Mouse (Mus musculus) kidney, adult 2 months (tissue): Measurements from ENCODE around the gene Pgm5.

ENCODE experiments used
- CTCF ChIP-seq: fragments of 200-500 bp; conservative IDR thresholded peaks from 2 replicates; pipeline ENCODE4 v1.5.1; 2011; ENCODE audit warnings: low read depth, mild to moderate bottlenecking, control low read depth, low read length, moderate library complexity, mixed read lengths; ENCODE audit not compliant: insufficient read depth, insufficient read length
- POLR2A ChIP-seq: fragments of 200-500 bp; IDR thresholded peaks from one replicate; pipeline ENCODE4 v1.6.1; 2011; ENCODE audit warnings: low read depth, low read length, control low read depth

- TF ChIP-seq CTCF, result no peak
- no peak for TF ChIP-seq POLR2A
Observed at GRCm38 (mm10) chr19:24708032-24708431, 153.6 kb downstream of the Pgm5 start.
